Mouse (Mus musculus) erythroblast, embryonic 14.5 days (primary cell): Measurements from ENCODE around the gene Nr5a2.

ENCODE experiments used
- GATA1 ChIP-seq: IDR thresholded peaks from 2 replicates; pipeline ENCODE4 v1.6.1; 2012; ENCODE audit warnings: low read length, inconsistent platforms, mixed read lengths
- TAL1 ChIP-seq: IDR thresholded peaks from 3 replicates; pipeline ENCODE4 v1.6.1; 2012; ENCODE audit warnings: low read length, inconsistent platforms, mixed read lengths

DNA sequence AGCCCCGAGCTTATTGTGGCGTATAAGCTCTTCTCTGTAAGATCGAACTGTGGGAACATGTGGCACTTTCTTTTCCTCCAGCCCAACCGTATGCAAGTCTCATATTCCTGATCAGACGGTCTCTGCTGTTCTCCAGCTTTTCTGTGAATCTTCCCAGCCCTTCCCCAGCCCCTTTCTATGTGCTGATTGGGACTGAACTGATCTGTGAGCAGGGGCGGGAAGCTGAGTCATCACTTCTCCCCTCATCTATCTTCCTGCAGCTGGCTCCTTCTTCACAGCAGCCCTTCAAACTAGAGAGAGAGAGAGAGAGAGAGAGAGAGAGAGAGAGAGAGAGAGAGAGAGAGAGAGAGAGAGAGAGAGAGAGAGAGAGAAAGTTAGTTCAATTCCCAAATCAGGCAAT is 159.6 kb downstream of the Nr5a2 start:
- TF ChIP-seq TAL1: no peak
- no peak for TF ChIP-seq GATA1
